Mouse (Mus musculus): Measurements from ENCODE around the gene Il9r. TPM values are rescaled to one million over a fixed set of nuclear protein-coding genes. Genes with fewer than 3 reads are reported as not detected.

The Il9r gene
- 8.8 and 10.0 TPM in 2 replicates for polyA plus RNA-seq (2012)

GRCm38 (mm10) chr11:32200075-32200601, at the start of gene Il9r:
Il9r (minus strand) TSS chr11:32200279.
- peak; percentile 79 for TF ChIP-seq GATA1 (IDR thresholded peaks at IDR 0.05; ENCODE audit: low read length)

DNA sequence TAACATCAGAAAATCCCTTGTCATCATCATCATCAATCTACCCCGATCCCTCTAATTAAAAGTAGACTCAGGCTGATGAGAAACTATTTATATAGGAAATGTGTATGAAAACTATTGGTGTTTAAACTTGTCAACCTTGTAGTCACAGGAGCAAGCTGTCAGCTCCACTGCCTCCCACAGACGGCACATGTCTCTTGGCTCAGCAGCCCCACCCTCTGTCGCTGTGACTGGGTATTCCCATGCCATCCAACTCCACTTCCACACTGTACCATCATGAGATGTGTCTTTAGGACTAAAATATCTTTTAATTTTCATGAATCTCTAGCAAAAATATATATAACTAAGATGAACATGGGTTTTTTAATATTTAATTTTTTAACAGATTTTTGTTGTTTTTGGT, 48.3 kb upstream of the Il9r start:
- TF ChIP-seq GATA1 (IDR thresholded peaks at IDR 0.05; ENCODE audit: low read length) = no peak

DNA sequence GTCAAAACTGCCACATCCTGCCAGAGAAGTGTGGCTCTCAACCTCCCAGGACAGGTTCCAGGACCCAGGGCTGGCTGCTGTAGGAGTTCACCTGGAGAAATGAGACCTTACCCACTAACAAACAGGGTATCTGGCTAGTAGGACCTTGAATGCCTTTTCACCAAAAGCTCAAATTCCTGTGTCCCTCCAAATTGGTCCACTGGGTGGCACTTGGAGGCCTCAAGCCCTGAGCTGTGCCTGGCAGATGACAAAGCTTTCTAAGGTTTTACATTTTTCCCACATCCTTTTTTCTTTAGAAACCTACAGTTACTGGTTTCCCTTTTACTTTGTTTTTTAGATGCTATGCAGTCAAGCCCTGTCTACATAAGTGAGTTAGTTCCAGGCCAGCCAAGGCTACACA, 47.0 kb upstream of the Il9r start:
- no peak for TF ChIP-seq GATA1 (IDR thresholded peaks at IDR 0.05; ENCODE audit: low read length)

DNA sequence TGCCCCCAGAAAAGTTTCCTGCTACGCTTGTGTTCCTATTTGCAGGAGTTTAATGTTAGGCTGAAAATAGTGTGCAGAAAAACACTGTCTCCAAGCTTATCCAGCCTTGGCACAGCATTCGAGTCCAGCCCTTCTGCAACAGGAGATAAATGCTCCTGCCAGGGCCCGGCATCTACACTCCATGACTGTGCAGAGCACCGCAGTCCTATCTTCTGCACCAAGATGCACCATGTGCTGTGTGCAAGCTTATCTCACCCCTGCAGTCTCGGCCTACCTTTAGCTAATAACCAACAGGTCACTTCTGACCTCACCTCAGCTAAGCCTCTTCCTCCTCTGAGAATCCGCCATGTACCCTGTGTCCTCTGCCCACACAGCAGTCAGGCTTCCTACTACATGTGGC, 45.5 kb upstream of the Il9r start:
- TF ChIP-seq GATA1 (IDR thresholded peaks at IDR 0.05; ENCODE audit: low read length) = peak; percentile 96

- TF ChIP-seq GATA1 (IDR thresholded peaks at IDR 0.05; ENCODE audit: low read length) = no peak
These were observed 44.5 kb upstream of the Il9r start for GRCm38 (mm10) chr11:32244617-32245016.

DNA sequence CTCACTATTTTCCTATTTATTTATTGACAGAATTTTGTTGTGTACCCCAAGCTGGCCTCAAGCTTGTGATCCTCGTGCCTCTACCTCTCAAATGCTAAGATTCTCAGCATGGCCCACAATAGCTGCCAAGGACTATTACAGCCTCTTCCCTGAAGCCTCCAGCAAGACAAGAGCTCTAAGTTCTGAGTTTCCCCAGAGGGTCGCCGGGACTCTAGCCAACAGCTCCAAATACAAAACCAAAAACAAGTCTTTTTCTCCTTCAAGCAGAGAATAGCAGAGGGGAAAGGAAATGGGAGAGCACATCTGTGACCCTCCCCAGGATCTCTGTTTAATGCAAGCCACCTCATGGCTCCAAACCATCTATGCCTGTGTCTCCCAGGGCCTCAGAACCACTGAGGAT, 44.0 kb upstream of the Il9r start:
- no peak for TF ChIP-seq GATA1 (IDR thresholded peaks at IDR 0.05; ENCODE audit: low read length)

GRCm38 (mm10) chr11:32243205-32243955, 43.3 kb upstream of the Il9r start:
- no peak for TF ChIP-seq GATA1 (IDR thresholded peaks at IDR 0.05; ENCODE audit: low read length)

- TF ChIP-seq GATA1 (IDR thresholded peaks at IDR 0.05; ENCODE audit: low read length) = no peak
These were observed 42.1 kb upstream of the Il9r start for GRCm38 (mm10) chr11:32242209-32242608.

DNA sequence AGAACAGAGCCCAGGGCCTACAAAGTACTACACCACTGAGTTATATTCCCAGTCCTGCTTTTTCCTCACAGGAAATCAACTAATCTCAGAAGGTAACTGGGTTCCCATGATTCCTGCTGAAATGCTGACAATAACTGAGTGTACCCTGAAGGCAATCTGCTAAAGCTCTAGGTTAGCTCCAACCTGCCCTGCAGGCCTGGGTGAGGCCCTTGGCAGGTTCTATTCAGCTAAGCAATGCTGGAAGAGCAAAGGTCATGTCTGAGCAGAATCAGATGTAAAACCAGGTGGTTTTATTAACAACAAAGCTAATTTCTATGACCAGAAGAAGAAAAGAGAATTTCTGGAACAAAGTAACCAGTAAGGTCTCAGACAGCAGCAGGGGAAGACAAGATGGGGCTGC, 41.3 kb upstream of the Il9r start:
- TF ChIP-seq GATA1 (IDR thresholded peaks at IDR 0.05; ENCODE audit: low read length) = no peak

DNA sequence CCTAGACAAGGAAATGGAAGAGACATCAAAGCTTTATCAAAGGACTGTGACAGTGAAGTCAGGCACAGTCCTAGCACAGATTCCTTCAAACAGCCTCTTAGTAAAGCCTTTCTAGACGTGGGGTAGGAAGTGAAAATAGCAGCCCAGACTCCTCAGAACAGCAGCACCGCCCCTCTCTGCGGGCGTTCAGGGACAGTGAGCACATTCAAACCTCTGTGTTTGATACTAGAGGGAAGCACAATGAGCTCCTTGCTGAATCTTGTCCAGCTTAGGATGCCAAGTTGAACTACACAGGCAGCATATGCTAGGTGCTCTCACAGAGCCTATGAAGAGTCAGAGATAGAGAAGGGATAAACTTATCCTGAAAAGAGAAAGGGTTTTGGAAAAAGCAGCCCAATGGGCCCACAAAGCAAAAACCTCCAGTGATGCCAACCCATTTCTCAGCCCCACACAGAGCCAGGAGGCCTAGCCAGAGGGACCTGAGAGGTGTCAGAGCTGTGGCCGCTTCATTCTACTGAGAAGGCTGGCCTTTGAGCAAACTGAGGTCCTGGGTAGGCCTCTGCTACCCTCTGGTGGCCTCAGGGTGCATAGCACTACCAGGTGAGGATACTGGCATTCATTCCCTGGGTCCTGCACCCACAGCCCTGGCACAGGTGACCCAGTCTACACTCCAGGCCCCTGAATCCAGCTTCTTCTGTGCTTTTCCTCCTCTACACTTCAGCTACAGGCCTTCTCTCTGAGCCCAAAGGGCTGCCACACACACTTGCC, 38.2 kb upstream of the Il9r start:
- no peak for TF ChIP-seq GATA1 (IDR thresholded peaks at IDR 0.05; ENCODE audit: low read length)

DNA sequence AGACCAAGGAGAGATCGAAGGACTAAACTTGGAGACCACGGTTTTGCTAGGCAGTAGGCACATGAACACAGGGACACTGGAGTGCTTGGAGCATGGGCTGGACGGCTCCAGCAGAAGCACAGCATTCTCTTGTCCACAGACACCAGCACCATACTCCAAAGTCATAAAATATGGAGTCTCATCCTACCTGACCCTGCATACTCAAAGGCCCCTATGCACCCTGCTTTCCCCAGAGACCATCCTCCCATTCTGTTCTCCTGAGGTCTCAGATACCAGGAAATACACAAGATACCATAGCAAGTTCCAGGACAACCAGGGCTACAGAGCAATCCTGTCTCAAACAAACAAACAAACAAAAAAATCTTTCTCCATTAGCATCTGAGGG, 37.3 kb upstream of the Il9r start:
- TF ChIP-seq GATA1 (IDR thresholded peaks at IDR 0.05; ENCODE audit: low read length) = no peak

DNA sequence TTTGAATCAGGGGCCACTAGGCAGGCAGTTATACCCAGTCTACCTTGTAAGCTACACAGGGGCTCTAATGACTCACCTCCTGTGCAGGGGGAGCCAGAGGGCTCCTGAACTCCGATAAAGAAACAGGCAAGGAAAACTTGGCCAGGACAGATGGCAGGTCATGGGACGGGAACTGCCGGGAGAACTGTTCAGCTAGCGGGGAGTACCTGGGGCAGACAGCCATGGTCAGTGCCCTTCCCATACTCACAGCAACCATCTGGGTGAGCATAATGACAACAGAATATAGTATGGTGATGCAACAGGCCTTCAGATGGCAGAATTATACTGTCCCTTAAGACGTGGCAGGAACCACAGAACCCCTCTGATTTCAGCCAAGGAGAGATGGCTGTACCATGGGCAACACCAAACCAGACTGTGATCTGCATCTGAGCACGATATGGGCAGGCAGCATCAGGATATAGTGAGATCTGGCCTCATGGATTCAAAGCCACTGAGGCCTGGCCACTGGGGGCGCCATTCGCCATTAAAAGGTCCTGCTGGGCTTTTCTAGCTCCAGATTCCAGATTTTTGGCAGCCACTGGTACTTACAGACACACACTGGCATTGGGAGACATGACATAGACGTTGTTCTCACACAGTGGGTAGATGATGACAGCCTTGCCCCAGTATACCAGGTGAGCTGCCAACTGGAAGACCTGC, 36.8 kb upstream of the Il9r start:
- TF ChIP-seq GATA1 (IDR thresholded peaks at IDR 0.05; ENCODE audit: low read length) = no peak

GRCm38 (mm10) chr11:32236132-32236531, 36.1 kb upstream of the Il9r start:
- no peak for TF ChIP-seq GATA1 (IDR thresholded peaks at IDR 0.05; ENCODE audit: low read length)

DNA sequence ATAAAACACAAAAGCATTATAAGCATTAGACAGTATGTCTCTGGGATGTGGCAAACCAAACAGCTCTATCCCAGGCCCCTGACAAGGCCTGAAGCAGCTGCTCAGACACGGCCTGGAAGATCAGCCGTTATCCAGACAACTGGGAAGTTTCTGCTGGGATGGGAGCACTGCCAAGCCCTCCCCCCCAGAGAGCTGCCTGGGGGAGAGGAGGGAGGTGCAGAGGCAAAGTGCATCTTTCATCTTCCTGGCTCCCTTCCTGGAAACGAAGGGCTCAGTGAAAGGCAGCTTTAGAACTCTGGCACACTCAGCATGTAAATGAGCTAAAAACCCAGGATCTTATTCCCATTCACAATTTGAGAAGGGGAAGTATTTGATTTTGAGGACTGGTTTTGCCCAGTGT, 35.6 kb upstream of the Il9r start:
- no peak for TF ChIP-seq GATA1 (IDR thresholded peaks at IDR 0.05; ENCODE audit: low read length)

GRCm38 (mm10) chr11:32234816-32235485, 34.9 kb upstream of the Il9r start:
- TF ChIP-seq GATA1 (IDR thresholded peaks at IDR 0.05; ENCODE audit: low read length) = no peak

Data from G1E-ER4 (cell line).